Mouse (Mus musculus): ENCODE measurements around the gene Cntnap5a. TPM values are rescaled to one million over a fixed set of nuclear protein-coding genes. Genes with fewer than 3 reads are reported as not detected.

Cntnap5a gene
- polyA plus RNA-seq, 1 experiment from 2014 or later, result 0.06 TPM

GRCm38 (mm10) chr1:116373551-116373950 lies 689.0 kb downstream of the Cntnap5a start:
- no peaks in the 10 kb centered on the region for H3K4me1 ChIP-seq
- H3K4me2 ChIP-seq, result no peak overlapping the region
- 63% methylated on average over 1 of the region's 1 CpGs for WGBS
- H3K4me3 ChIP-seq, result no peak overlapping the region
- H3K9ac ChIP-seq, result no peak overlapping the region
- no peaks in the 10 kb centered on the region for H3K27me3 ChIP-seq
- ATAC-seq (ENCODE audit: insufficient number of reproducible peaks, insufficient read depth, low FRiP score, low TSS enrichment, low read depth), result no peak
- no peak overlapping the region for H3K27ac ChIP-seq
- no peaks in the 10 kb centered on the region for H3K36me3 ChIP-seq
- H3K9me3 ChIP-seq, result no peaks in the 10 kb centered on the region

DNA sequence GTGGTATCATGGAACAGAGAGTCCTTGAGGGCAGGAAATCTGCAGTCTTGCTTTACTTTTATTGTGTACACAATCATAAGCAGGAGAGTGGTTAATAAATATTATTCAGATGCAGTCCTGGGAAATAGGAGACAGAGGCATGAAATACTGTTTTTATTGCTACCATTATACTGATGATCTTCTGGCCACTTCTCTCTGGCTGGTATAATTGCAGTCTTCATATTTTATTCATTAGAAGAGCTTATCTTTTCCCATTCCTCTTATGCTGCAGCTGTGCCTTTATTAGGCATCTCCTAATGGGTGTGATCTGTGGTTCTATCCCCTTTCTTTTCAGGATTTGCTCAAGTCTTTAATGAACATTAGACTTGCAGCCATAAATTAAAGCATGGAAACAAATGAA lies 707.8 kb downstream of the Cntnap5a start:
- no peak for ATAC-seq (ENCODE audit: insufficient number of reproducible peaks, insufficient read depth, low FRiP score, low TSS enrichment, low read depth)
- no peak overlapping the region for H3K9ac ChIP-seq

DNA sequence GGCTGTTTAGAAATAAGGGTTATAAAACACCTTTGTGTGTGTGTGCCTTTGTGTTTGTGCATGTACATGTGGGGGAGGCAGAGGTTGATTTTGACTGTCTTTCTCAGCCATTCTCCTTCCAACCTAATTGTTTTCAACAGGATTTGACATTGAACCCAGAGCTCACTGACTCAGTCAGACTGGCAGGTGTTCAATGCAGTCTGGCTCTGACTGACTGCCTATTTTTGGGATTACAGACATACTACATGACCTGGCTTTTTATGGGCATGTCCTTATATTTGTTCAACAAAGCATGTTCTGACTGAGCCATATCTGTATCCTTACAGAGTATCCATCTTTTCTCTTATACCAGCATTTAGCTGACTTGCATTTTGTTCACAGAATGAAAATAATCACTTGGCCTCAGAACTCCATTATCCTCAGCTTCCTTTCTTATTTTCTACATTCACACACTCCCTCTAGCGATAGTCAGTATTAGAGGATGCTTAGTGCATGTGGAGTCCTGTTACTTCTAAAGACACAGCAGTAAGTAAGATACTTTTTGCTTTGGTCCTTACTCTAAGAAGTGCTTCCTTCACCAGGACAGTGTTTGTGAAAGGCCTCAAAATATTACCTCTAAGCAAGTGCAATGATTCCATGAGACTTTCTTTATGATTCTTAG lies 717.6 kb downstream of the Cntnap5a start:
- Histone ChIP-seq H3K9ac (no peak overlapping the region), H3K36me3 (no peaks in the 10 kb centered on the region), H3K27me3 (no peaks in the 10 kb centered on the region), H3K9me3 (no peaks in the 10 kb centered on the region), H3K4me1 (no peaks in the 10 kb centered on the region), H3K27ac (no peak overlapping the region), H3K4me2 (no peak overlapping the region), H3K4me3 (no peak overlapping the region)
- ATAC-seq (ENCODE audit: insufficient number of reproducible peaks, insufficient read depth, low FRiP score, low TSS enrichment, low read depth), result no peak
- 76% methylated on average over 1 of the region's 1 CpGs for WGBS

More for the DNA sequence above, 707.8 kb downstream of the Cntnap5a start:
- no peaks in the 10 kb centered on the region for H3K9me3 ChIP-seq
- no peak overlapping the region for H3K4me2 ChIP-seq
- no peaks in the 10 kb centered on the region for H3K4me1 ChIP-seq
- no peak overlapping the region for H3K4me3 ChIP-seq
- H3K27me3 ChIP-seq, result no peaks in the 10 kb centered on the region
- H3K36me3 ChIP-seq, result no peaks in the 10 kb centered on the region
- H3K27ac ChIP-seq, result no peak overlapping the region

DNA sequence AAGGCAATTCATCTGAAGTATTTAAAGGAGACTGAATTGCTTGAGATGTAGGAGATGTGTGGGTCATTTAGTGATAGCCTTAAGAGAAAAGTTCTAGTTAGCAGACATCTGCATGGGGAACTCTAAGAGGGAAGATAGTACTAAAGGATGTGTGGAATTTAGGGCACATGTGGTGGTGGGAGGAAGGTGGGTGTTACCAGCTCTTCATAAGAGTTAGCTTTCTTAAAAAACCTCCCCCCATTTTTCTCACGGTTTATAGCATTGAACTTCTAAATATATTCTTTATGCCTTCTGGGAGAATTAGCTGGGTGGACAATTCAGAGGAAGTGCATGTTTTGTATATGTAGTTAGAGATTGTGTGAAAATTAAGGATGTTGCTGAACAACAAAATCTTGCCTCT lies 725.3 kb downstream of the Cntnap5a start:
- H3K9ac ChIP-seq, result no peak overlapping the region
- H3K27ac ChIP-seq, result no peak overlapping the region
- H3K36me3 ChIP-seq, result no peaks in the 10 kb centered on the region
- 77% methylated on average over 1 of the region's 1 CpGs for WGBS
- no peak overlapping the region for H3K4me3 ChIP-seq
- ATAC-seq (ENCODE audit: insufficient number of reproducible peaks, insufficient read depth, low FRiP score, low TSS enrichment, low read depth), result no peak
- H3K4me2 ChIP-seq, result no peak overlapping the region
- H3K4me1 ChIP-seq, result no peaks in the 10 kb centered on the region
- no peaks in the 10 kb centered on the region for H3K9me3 ChIP-seq
- H3K27me3 ChIP-seq, result no peaks in the 10 kb centered on the region

DNA sequence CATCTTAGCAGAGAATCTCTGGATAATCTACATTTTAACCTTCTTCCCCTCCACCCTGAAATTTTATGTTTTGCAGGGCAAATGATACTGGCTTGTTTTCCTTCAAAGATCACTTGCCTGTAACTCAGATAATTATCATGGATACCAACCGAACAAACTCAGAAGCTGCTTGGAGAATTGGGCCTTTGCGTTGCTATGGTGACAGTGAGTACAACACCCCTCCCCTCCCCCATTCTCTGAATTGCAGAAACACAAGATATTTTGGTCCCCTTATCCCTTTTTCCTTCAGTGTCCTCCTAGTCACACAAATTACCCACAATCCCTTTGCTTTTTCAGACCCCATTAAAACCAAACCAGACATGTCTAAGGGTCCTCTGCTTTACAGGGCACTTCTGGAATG lies 743.8 kb downstream of the Cntnap5a start:
- H3K27me3 ChIP-seq, result no peaks in the 10 kb centered on the region
- no peak for ATAC-seq (ENCODE audit: insufficient number of reproducible peaks, insufficient read depth, low FRiP score, low TSS enrichment, low read depth)
- no peaks in the 10 kb centered on the region for H3K9me3 ChIP-seq
- no peak overlapping the region for H3K4me3 ChIP-seq
- no peak overlapping the region for H3K27ac ChIP-seq
- no peak overlapping the region for H3K9ac ChIP-seq
- H3K4me1 ChIP-seq, result no peaks in the 10 kb centered on the region
- 58% methylated on average over 2 of the region's 2 CpGs for WGBS
- no peak overlapping the region for H3K4me2 ChIP-seq
- H3K36me3 ChIP-seq, result no peaks in the 10 kb centered on the region

- Histone ChIP-seq H3K4me3 (no peak overlapping the region), H3K4me1 (no peaks in the 10 kb centered on the region), H3K9ac (no peak overlapping the region), H3K4me2 (no peak overlapping the region), H3K27ac (no peak overlapping the region), H3K27me3 (no peaks in the 10 kb centered on the region), H3K9me3 (no peaks in the 10 kb centered on the region), H3K36me3 (no peaks in the 10 kb centered on the region)
- 64% methylated on average over 4 of the region's 4 CpGs for WGBS
- ATAC-seq (ENCODE audit: insufficient number of reproducible peaks, insufficient read depth, low FRiP score, low TSS enrichment, low read depth), result no peak
Measured at GRCm38 (mm10) chr1:116455115-116455717, 770.7 kb downstream of the Cntnap5a start.

DNA sequence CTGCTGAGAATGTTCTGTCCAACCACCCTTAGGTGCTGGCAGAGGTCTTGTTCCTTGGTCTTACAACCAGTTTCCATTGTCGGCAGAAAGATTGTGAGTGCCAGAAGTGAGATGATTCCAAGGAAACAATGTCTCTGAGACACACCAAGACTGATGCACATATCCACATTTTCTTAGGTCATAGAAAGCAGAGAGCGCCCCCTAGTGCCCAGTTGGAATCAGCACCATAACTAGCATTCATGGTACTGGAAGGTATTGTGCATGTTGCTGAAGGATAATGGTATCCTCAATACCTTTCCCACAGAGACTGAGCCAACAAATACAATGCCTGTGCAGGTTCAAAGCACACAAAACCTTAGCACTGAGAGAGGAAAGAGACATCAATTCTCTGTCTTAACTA lies 793.1 kb downstream of the Cntnap5a start:
- Histone ChIP-seq H3K4me2 (no peak overlapping the region), H3K9ac (no peak overlapping the region), H3K9me3 (no peaks in the 10 kb centered on the region), H3K27me3 (no peaks in the 10 kb centered on the region), H3K4me3 (no peak overlapping the region), H3K4me1 (no peaks in the 10 kb centered on the region), H3K27ac (no peak overlapping the region), H3K36me3 (no peaks in the 10 kb centered on the region)
- WGBS, result 30% methylated on average over 2 of the region's 2 CpGs
- no peak for ATAC-seq (ENCODE audit: insufficient number of reproducible peaks, insufficient read depth, low FRiP score, low TSS enrichment, low read depth)

DNA sequence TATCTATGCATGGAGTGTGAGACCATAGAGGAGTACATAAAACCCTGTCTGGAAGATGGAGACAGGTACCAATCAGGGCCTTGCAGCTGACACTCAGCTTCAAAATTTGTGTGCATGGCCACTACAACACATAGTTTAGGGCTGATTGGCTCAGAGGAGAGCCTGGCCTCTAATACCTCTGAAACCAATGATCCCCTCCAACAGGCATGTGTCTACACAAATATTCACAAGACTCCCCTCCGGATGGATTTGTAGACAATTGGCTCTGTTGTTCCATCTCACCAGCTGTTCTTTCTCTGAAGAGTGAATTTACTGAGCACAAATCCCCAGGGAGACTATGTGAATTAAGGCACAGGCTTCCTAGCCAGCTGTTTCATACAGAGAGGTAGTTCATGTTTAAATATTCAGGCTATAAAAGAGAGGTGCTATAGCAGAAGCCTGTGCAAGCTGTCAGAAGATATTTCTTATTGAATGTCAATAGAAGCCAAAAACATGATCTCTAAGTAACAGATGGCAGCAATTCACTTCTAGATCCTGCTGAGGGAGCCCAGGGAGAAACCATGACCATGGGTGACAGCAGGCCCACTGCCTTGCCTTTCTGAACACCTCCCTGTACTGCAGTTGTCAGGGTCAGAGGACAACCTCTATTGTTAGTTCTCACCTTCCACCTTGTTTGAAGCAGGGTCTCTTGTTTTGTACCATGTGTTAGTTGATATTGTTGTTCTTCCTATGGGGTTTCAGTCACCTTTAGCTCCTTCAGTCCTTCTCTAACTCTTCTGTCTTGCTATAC lies 804.4 kb downstream of the Cntnap5a start:
- H3K4me3 ChIP-seq, result no peak overlapping the region
- ATAC-seq (ENCODE audit: insufficient number of reproducible peaks, insufficient read depth, low FRiP score, low TSS enrichment, low read depth), result no peak
- H3K27me3 ChIP-seq, result no peaks in the 10 kb centered on the region
- H3K9me3 ChIP-seq, result no peaks in the 10 kb centered on the region
- H3K27ac ChIP-seq, result no peak overlapping the region
- H3K9ac ChIP-seq, result no peak overlapping the region
- WGBS, result 46% methylated on average over 1 of the region's 1 CpGs
- no peak overlapping the region for H3K4me2 ChIP-seq
- H3K36me3 ChIP-seq, result no peaks in the 10 kb centered on the region
- H3K4me1 ChIP-seq, result no peaks in the 10 kb centered on the region

DNA sequence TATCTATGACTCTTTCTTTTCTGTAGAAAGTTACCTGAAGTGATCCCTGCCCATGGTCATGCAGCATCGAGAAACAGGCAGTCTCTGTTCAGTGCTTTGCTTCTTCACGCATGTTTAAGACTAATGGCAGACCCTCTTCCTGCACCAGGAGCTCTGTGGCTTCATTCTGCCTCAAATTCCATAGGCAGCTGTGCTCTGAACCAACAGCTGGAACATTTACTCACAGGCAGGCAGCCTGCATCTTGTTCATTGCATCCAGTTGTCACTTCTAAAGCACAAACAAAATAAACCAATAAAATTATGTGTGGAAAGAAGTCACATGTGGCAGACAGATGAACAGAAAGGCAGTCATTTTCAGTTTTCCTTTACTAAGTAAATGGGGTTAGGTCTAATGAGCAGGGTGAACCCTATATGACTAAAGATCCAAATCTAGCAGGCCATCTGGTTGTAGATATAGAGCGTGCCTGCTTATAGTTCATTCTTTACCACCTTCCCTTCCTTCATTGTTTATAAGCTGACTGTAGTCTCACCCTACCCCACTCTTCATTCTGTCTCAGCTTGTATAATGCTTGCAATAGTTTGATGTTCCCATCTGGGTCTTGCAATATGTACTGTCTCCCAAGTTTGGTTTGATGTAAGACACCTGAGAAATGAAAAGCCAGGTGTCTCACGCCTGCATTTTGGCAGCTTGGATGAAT lies 893.6 kb downstream of the Cntnap5a start:
- Histone ChIP-seq H3K9ac (no peak overlapping the region), H3K4me1 (no peaks in the 10 kb centered on the region), H3K4me2 (no peak overlapping the region), H3K27ac (no peak overlapping the region), H3K9me3 (no peaks in the 10 kb centered on the region), H3K4me3 (no peak overlapping the region), H3K27me3 (no peaks in the 10 kb centered on the region), H3K36me3 (no peaks in the 10 kb centered on the region)
- ATAC-seq (ENCODE audit: insufficient number of reproducible peaks, insufficient read depth, low FRiP score, low TSS enrichment, low read depth), result no peak
- WGBS, result 61% methylated on average over 4 of the region's 4 CpGs

- no peak for ATAC-seq (ENCODE audit: insufficient number of reproducible peaks, insufficient read depth, low FRiP score, low TSS enrichment, low read depth)
- Histone ChIP-seq H3K27ac (no peak overlapping the region), H3K9me3 (no peaks in the 10 kb centered on the region), H3K9ac (no peak overlapping the region), H3K27me3 (no peaks in the 10 kb centered on the region), H3K4me2 (no peak overlapping the region), H3K4me3 (no peak overlapping the region), H3K4me1 (no peaks in the 10 kb centered on the region), H3K36me3 (no peaks in the 10 kb centered on the region)
Measured at GRCm38 (mm10) chr1:116616272-116616671, 931.7 kb downstream of the Cntnap5a start.
